Mouse (Mus musculus) left cerebral cortex, adult 2 months (tissue): Measurements from ENCODE around the gene D830030K20Rik. TPM values are rescaled to one million over a fixed set of nuclear protein-coding genes. Genes with fewer than 3 reads are reported as not detected.
A peak's percentile ranks its signal among the peaks of the same experiment; 100 is the strongest.
"Not testable (repeated sequence)": the region's sequence is repeated elsewhere in the genome, so short reads cannot be mapped to it uniquely, and the experiment has no call there.

Source experiments
- DNase-seq, 2 experiments: peaks; one replicate each; pipeline ENCODE4 v3.0.0; 2021 to 2022; ENCODE audit warnings: low spot score in 2 of 2, mixed read lengths in 1 of 2; ENCODE audit errors: extremely low spot score in 1 of 2
- H3K27ac ChIP-seq: fragments of 200-600 bp; 2 replicates; pipeline ENCODE4 v1.8.1; 2022
- H3K4me3 ChIP-seq: fragments of 200-600 bp; 2 replicates; pipeline ENCODE4 v1.8.1; 2022
- CTCF ChIP-seq: fragments of 200-600 bp; IDR thresholded peaks from 2 replicates; pipeline ENCODE4 v1.8.1; 2022; ENCODE audit warnings: antibody characterized with exemption, mild to moderate bottlenecking, moderate library complexity
- intact Hi-C: fragments of 180-260 bp; cut with DNase I; formaldehyde crosslinking; loops from one replicate; pipeline ENCODE4 v1.15.1; 2025
- long read RNA-seq, 2 experiments: library from polyadenylated mRNA; stranded (forward); transcript quantifications; one replicate each; pipeline ENCODE4 v2.0.0; 2021; ENCODE audit warnings: borderline mapping rate in 2 of 2
- total RNA-seq, 2 experiments: library from RNA; stranded (reverse); gene quantifications; 2 replicates each; pipeline ENCODE4 v1.2.3; 2021

The D830030K20Rik gene
- 1 to 10 TPM; 4.7 to 5.8 TPM for total RNA-seq
- long read RNA-seq, experiment 1, partial matches to known transcripts: 0 of 3 reads
- long read RNA-seq, experiment 1, other reads (novel, unspliced or antisense): 1 of 3 reads
- long read RNA-seq, experiment 2, partial matches to known transcripts: 0 of 3 reads
- long read RNA-seq, experiment 2, other reads (novel, unspliced or antisense): 2 of 3 reads

DNA sequence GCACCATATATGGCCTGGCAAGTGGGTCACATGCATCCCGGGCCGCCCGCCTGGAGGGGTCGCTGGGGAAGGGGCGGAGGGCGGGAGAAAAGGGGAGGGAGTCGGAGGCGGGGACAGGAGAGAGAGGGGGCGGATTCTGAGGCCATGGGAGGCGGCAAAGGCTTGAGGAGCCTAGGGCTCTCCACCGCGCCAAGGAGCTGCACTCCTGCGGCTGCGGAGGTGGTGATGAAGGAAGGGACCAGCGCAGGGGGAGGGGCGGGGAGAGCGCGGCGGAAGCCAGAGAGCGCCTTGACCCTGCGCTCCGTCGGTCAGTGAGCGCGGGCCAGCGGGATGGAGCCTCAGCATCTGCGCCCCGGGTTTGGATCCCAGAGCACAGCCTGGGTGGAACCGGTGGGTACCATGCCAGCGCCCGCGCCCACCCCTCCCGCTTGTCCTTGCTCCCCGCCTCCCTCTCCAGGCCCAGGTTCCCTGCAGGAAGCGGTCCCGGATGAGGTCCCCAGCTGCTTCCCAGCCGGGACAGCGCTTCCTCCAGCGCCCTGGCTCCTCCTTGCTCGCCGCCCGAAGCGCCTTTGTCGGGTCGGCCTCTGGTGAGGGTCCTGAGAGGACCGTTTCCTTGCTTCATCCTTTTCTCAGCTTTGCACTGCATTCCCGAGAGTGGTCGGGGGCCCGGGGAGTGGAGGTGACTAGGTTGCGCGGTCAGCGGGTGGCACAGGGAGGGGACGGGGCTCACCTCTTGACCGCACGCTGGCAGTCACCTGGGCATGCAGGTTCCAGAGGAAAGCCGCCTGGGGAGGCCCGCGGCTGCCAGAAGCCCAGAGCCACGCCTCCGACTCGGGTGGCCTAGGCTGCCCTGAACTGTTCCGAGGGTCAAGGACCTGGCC lies at the start of gene D830030K20Rik:
Gene D830030K20Rik, plus strand, starts transcription at position 217 of the 881 bp plus-strand sequence.
- intact Hi-C loops, H3K27ac ChIP-seq: not testable (repeated sequence)
- peak within 1 kb of the TSS; percentile 40 for H3K4me3 ChIP-seq
- DNase-seq: peak in 1 of 2 experiments; percentile 7

DNA sequence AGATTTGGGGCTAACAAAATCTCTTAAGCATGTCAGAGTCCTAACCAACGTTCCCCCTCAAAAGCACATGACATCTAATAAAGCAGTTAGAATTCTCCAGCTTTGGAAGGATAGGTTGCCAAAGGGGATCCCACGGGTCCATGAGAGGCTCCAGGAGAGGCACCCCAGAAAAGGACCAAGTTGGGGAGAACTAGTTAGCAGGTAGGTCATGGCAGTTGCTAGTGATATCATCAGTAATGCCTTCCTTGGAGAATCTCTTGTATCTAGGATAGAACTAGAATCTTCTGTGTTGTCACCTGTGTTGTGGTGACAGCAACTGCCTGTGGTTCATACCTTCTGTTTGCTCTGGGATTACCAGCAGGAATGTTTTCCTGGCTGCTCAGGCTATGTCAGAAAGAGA lies 20.3 kb upstream of the D830030K20Rik start, which contains the start of gene Gm5795:
Gene Gm5795, plus strand, starts transcription at position 301 of the 400 bp plus-strand sequence.
- intact Hi-C loops, DNase-seq, H3K27ac ChIP-seq, H3K4me3 ChIP-seq: not testable (repeated sequence)

DNA sequence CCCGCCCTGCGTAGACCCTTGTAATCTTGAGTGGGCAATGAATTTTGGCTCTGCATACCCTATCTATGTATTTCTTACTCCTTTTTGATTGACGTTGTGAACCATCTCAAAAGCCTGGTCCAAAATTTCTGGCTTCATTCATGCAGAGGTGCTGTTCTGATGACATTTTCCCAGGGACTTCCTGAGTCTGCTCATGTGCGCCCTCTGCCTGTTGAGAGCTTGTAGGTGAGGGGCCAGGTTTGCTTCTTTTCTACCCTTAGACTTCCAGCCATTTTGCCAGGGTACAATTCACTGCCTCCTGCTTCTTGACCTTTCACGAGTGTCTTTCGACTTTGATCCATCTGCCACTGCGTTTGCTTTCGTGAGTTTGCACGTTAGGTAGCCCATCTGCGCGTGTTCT lies 1.1 kb downstream of the D830030K20Rik start:
- H3K27ac ChIP-seq, H3K4me3 ChIP-seq, intact Hi-C loops: not testable (repeated sequence)
- TF ChIP-seq CTCF: peak; percentile 39
- DNase-seq: peak; percentile 11 to 16

DNA sequence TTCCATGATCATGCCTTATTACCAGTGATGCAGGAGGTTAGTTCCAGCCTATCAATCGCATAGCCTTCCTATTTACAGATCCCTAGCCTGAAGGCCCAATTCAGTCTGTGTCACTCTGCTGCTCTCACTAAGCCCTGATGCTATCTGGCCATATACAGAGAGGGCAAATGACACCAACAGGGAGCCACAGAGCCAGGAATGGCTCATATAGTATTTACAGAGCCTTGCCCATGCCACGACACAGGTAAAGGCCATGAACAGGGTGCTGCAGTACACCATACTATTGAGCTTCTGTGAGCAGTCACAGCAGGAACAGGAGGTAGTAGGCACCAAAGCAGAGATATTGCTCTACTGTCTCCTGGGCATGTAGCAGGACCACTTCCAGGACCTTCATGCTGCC lies 54.2 kb downstream of the D830030K20Rik start:
- DNase-seq, H3K4me3 ChIP-seq, H3K27ac ChIP-seq, intact Hi-C loops: not testable (repeated sequence)

Other genes starting within 250 kb of the D830030K20Rik start
- not detected for gene Gm2888, start 178.5 kb upstream of the D830030K20Rik start, total RNA-seq
- gene Gm2897, start 159.2 kb upstream of the D830030K20Rik start, total RNA-seq: under 1 TPM; 0.59 to 0.63 TPM
- gene Gm10340, start 74.5 kb upstream of the D830030K20Rik start, total RNA-seq: not detected
- not detected for gene Gm5795, start 20.2 kb upstream of the D830030K20Rik start, total RNA-seq
- gene Gm2956, start 124.1 kb downstream of the D830030K20Rik start, total RNA-seq: not detected
- gene Gm10413, start 186.6 kb downstream of the D830030K20Rik start, total RNA-seq: not detected
- gene Gm10409, start 204.1 kb downstream of the D830030K20Rik start, total RNA-seq: 1 to 10 TPM; 1.9 to 2.5 TPM
- under 1 TPM in 1 of 2 experiments, not detected in 1; 0.94 TPM for gene Gm3005, start 219.6 kb downstream of the D830030K20Rik start, total RNA-seq
- not detected for gene Gm10408, start 240.9 kb downstream of the D830030K20Rik start, total RNA-seq